Mouse (Mus musculus): ENCODE data around the gene Dnajc3.

The Dnajc3 gene

GRCm38 (mm10) chr14:118984161-118984560 lies 46.4 kb downstream of the Dnajc3 start:
- DNase-seq = no peak

- peak; percentile 70 to 87 for DNase-seq
These were observed 49.1 kb downstream of the Dnajc3 start for GRCm38 (mm10) chr14:118986653-118987522.

DNA sequence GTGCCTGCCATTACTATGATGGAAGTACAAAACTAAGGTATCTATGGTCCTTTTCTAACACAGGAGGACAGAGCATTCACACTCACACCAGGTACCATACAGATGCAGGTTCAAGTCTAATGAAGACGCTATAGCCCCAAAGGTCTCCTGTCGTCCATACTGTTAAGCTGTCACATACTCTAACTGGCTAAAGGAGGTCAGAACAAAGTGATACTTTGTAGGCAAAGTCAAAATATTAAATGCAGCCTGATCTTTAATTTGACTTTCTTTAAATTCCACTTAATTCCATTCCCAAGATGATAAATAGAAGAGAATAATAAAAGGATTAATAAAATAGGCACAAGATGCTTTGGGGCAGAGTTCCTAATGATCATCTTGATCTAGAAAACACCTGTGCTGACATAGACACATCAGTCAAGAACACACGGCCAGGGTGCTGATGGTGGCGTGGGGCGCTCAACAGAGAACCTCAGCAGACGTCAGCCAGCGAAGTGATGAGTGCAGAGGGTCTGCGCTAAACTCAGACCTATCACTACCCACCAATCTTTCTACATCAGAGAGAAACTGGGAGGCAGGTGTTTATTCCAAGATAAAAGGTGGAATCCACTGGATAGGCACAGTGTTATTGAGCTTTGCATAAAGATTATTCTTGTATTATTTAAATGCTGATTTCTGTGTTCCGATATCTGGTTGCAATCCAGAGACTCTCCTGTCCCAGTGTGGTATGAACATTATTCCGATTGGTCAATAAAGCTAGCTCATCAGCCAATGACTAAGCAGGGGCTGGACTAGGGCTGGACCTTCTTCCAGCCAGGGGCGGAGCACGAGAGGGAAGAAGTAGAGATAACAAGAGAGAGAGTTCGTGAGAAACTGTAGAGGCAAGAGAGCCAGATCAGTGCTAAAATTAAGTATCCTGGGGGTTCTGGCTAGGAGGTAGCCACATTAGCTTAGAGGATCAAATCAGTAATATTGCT lies 50.0 kb downstream of the Dnajc3 start:
- peak in 1 of 2 experiments; percentile 10 for DNase-seq

DNA sequence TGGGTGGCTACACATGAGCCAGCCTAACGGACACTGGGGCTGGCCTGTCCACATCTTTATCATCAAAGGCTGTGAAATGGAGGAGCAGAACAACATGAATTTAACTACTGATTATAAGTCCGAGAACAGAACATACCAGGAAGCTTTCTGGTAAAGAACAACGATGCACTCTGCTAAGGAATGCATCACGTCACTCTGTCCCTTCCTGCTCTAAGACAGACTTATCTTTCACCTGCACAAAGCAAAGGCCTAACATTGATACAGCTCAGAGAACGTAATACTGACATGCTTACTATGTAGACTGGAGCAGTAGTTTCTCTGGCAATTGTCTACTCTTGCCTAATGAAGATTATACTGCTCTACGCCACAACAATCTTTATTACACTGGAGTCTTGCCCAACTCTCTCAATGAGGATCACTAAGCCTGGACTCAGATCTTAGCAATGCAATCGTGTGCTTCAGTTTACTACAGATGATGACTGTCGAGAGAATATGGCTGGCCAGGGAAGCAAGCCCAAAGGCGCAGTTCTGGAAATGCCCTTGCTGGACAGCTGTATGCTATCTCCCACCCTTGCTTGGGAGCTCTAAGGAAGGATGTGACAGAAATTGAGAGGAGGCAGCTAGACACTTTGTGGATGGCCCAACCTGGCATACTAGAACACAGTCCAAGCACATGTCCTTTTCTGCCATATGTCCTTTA lies 57.6 kb downstream of the Dnajc3 start:
- DNase-seq = no peak

DNA sequence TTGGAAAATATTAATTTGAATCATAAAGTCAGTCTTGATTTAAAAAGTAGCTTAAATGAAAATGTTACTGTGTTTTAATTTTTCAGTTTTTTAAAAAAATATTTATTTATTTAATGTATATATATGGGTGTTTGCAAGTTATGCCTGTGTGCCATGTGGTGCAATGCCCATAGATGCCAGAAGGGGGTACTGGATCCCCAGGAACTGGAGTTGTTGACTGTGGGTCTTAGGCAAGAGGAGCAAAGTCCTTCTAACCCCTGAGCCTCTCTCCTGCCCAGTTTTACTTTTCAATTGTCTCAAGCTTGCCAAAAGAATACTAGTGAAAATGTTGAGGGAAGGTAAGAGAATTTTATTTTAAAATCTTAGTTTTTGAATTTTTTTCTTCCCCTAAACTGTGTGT lies 65.5 kb downstream of the Dnajc3 start:
- DNase-seq = peak; percentile 56 to 73

DNA sequence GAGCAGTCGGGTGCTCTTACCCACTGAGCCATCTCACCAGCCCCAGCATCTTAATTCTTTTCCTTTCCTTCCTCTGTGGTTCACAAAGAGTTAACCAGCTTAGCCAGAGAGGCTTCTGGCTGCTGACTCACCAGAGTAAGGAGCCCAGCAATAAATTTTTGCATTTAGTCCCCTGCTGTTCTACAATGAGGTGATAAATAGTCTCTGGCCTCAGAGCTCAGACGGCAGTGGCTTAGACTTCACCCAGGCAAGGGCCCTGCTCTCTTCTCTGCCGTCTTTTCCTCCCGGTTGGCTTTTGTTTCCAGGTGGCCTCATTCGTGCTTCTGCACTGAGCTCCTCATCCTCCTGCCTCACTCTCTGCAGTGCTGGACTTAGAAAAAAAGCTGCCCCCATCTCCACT lies 68.1 kb downstream of the Dnajc3 start:
- DNase-seq = peak in 1 of 2 experiments; percentile 7

GRCm38 (mm10) chr14:119006441-119007102 lies 68.8 kb downstream of the Dnajc3 start:
- peak; percentile 11 to 40 for DNase-seq

- DNase-seq = peak; percentile 99 to 100
These were observed 69.6 kb downstream of the Dnajc3 start for GRCm38 (mm10) chr14:119007103-119007951.

GRCm38 (mm10) chr14:119008031-119008590 lies 70.3 kb downstream of the Dnajc3 start:
- no peak for DNase-seq

DNA sequence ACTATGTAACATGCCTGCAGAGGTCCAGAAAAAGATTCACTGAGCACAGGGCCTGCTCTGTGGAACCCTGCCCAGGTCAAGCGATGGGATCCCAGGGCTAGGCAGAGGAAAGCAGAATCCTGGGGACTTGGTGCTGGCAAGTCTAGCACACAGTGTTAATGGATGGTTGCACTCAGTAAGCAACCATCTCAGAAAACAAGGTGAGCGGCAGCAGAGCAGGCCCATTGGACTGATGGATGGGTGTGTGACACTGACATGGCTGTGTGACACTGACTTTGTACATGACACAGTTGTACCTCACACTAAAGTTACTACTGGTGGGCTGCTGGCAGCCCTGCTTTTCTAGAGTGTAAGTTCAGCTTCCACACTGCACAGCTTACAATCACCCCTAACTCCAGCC lies 71.8 kb downstream of the Dnajc3 start:
- DNase-seq = no peak

- DNase-seq = peak; percentile 29 to 66
These were observed 75.0 kb downstream of the Dnajc3 start for GRCm38 (mm10) chr14:119012607-119013431.

DNA sequence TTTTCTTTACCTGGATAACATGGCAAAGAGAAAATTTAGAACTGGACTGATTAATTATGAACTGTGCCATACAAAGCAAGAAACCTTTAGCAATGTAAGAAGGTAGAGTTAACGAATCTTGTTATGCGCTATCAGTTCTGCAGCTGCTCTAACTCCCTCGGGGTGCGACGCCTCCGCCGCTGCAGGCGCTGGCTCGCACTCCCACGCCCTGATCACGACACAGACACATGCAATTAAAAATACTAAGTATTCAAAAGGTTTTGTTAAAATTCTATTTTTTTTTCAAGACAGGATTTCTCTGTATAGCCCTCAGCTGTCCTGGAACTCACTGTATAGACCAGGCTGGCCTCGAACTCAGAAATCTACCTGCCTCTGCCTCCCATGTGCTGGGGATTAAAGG lies 75.8 kb downstream of the Dnajc3 start:
- no peak for DNase-seq

DNA sequence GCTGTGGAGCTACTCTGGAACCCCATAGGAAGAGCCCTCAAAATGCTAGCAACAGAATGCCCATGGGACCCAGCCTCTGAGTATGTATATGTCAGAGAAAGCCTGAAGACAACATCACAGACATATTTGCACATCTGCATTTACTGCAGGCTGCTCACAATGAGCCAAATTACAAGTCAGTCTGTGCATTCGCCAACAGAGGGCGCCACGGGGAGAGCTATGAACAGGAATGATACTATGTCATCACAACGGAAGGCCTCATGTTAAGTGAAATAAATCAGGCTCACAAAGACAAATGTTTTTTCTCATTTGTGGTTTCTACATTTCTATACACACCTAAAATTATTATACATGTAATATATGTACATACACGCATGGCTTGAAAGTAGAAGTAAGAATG lies 88.1 kb downstream of the Dnajc3 start:
- peak in 1 of 2 experiments; percentile 51 for DNase-seq

DNA sequence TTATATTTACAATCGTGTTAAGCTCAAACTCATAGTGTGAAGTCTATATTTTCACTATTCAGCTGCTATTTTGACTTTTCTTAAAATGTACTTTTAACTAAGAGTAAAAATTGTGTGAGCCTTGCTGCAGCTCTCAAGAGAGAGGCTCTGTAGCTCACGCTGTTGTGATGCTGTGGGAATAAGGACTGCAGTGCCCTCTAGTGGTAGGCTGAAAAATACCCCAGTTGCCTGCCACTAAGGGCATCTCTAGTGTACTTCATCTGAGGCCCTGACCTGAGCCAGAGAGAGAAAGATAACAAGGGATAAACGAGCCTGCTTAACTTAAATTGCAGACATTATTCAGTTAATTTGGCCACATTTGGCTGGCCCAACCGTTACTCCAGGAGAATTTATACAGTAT lies 89.4 kb downstream of the Dnajc3 start:
- DNase-seq = peak; percentile 64 to 79

DNA sequence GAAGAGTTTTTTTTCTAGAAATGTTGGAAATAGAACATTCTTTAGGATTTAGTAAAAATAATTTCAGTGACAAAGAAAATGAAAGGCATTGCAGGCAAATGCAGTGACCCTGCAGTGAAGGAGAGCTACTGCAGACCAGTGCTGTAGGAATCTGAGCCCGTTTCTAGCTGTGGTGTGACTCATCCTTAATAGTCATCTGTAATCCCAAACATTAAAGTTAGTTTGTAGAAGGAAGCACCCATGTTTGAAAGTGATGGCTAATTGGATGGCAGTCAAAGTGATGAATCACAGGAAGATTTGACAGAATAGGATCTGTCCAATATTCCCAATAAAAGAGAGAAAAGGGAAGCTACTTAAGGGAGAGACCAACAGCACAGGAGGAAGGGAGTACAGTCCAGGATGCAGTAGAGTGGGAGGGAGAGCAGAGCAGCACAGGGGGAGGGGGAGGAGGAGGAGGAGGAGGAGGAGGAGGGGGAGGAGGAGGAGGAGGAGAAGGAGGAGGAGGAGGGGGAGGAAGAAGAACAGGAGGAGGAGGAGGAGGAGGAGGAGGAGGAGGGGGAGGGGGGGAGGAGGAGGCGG lies 90.0 kb downstream of the Dnajc3 start:
- DNase-seq = no peak
